Mouse (Mus musculus) intestine, embryonic 16.5 days (tissue): ENCODE measurements at regions not wholly inside any gene's neighbourhood (a gene's known extent, or its start where the extent isn't known, plus 50 kb on each side); places are given as distances from the start of the nearest gene placed in this dataset.

Experiments
- ATAC-seq: fragments of 200-750 bp; cut with Nextera tagmentation; 2 replicates; pipeline ENCODE4 v1.8.0; 2017; ENCODE audit warnings: moderate TSS enrichment, moderate library complexity
- H3K27ac ChIP-seq: fragments of 300-500 bp; sonication (generic); 2 replicates; pipeline ENCODE4 v1.5.1; 2014; ENCODE audit warnings: mild to moderate bottlenecking, low read length
- H3K27me3 ChIP-seq: fragments of 300-500 bp; sonication (generic); replicated peaks from 2 replicates; pipeline ENCODE4 v1.6.1; 2014; ENCODE audit warnings: low read length, control low read depth, mixed read lengths; ENCODE audit not compliant: control insufficient read depth, insufficient read depth
- H3K36me3 ChIP-seq: fragments of 300-500 bp; sonication (generic); 2 replicates; pipeline ENCODE4 v1.6.1; 2014; ENCODE audit warnings: low read length, control low read depth; ENCODE audit not compliant: control insufficient read depth, insufficient read depth
- H3K4me1 ChIP-seq: fragments of 300-500 bp; sonication (generic); 2 replicates; pipeline ENCODE4 v1.6.1; 2014; ENCODE audit warnings: low read length, control low read depth, mixed read lengths; ENCODE audit not compliant: control insufficient read depth, insufficient read depth
- H3K4me2 ChIP-seq: fragments of 300-500 bp; sonication (generic); 2 replicates; pipeline ENCODE4 v1.6.1; 2014; ENCODE audit warnings: low read depth, low read length, control low read depth
- H3K4me3 ChIP-seq: fragments of 300-500 bp; sonication (generic); 2 replicates; pipeline ENCODE4 v1.5.1; 2014; ENCODE audit warnings: mild to moderate bottlenecking, low read length
- H3K9ac ChIP-seq: fragments of 300-500 bp; sonication (generic); 2 replicates; pipeline ENCODE4 v1.6.1; 2014; ENCODE audit warnings: low read depth, low read length
- H3K9me3 ChIP-seq: fragments of 300-500 bp; sonication (generic); 2 replicates; pipeline ENCODE4 v1.6.1; 2016; ENCODE audit warnings: low read length, control low read depth; ENCODE audit not compliant: control insufficient read depth
- WGBS: fragments of 180-500 bp; shearing (Covaris S2); extraction: QIAGEN DNeasy Blood & Tissue Kit; methylation state at CpG from one replicate; pipeline ENCODE4 v1.1.7; 2014; 5-methylcytosine and 5-hydroxymethylcytosine counted together

DNA sequence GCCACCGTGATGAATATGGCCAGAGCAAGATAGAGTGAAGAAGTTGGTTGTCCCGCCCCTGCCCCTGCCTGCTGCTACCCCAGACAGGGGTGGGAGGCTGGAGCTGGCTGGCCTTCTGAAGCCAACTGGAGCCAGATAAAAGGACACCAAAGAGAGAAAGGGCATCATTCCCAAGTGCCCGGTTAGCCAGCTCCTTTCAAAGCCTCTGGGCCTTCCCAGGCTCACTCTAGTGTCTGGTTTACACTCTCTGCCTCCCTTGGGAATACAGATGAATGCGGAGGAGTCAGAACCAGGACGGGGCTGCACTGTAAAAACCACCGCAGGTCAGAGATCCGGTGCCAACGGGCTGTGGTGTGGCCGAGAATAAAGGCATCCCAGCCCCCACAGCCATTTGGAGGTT lies 76.4 kb upstream of the Ankrd55 start:
- no peaks in the 10 kb centered on the region for H3K36me3 ChIP-seq
- H3K4me3 ChIP-seq, result no peak overlapping the region
- 63% methylated on average over 9 of the region's 9 CpGs for WGBS
- H3K27ac ChIP-seq, result no peak overlapping the region
- no peak overlapping the region for H3K4me2 ChIP-seq
- no peaks in the 10 kb centered on the region for H3K4me1 ChIP-seq
- no peaks in the 10 kb centered on the region for H3K9me3 ChIP-seq
- H3K27me3 ChIP-seq, result no peaks in the 10 kb centered on the region
- H3K9ac ChIP-seq, result no peak overlapping the region
- ATAC-seq, result no peak

DNA sequence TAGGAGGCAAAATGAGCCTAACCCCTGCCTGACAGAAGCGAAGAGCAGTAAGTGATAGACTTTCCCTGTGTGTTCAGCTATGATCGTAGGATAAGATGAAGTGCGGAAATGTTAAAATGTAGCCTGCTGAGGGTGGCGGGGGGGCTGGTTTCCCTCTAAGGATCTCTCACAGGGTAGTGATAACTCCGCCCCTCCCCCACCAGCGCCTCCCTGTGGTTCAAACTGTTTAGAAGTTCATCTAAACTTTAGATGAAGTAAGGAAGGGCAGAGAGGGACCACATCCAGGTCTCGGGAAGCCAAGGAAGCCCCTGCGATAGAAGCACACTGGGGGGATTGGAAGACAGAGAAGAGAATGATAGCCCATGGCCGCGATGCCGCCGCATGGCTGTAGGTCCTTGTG lies 75.9 kb upstream of the Ankrd55 start:
- no peak for ATAC-seq
- Histone ChIP-seq H3K27me3 (no peaks in the 10 kb centered on the region), H3K4me2 (no peak overlapping the region), H3K27ac (no peak overlapping the region), H3K9me3 (no peaks in the 10 kb centered on the region), H3K36me3 (no peaks in the 10 kb centered on the region), H3K4me3 (no peak overlapping the region), H3K4me1 (no peaks in the 10 kb centered on the region), H3K9ac (no peak overlapping the region)
- WGBS, result 82% methylated on average over 12 of the region's 12 CpGs

DNA sequence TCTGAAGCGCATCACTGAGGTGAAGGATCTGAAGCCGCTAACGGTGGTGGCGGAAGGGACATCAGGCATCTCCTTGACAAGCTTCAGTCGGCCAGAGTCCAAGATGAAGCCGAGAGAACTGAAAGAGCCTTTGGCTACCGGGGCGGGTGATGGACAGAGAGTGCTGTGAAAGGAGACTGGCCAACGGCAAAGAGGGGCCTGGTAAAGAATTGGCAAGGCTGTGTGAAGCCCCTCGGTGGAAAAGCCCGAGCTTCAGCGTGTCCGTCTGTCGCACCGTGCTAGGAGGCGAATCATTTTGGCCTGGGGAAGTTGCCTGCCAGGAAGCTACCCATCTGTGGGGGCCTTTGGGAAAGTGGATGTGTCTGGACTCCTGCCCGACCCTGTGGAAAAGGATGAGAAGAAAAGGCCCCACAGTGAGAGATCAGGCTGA lies 74.6 kb upstream of the Ankrd55 start:
- 0 out of 2 replicates have a peak overlapping the region, but pooled peaks have one; percentile 17 for H3K9ac ChIP-seq
- no peak overlapping the region for H3K4me2 ChIP-seq
- WGBS, result 74% methylated on average over 17 of the region's 17 CpGs
- H3K27ac ChIP-seq, result no peak overlapping the region
- no peaks in the 10 kb centered on the region for H3K4me1 ChIP-seq
- H3K27me3 ChIP-seq, result no peaks in the 10 kb centered on the region
- ATAC-seq, result no peak
- H3K9me3 ChIP-seq, result no peaks in the 10 kb centered on the region
- H3K4me3 ChIP-seq, result no peak overlapping the region
- H3K36me3 ChIP-seq, result no peaks in the 10 kb centered on the region

DNA sequence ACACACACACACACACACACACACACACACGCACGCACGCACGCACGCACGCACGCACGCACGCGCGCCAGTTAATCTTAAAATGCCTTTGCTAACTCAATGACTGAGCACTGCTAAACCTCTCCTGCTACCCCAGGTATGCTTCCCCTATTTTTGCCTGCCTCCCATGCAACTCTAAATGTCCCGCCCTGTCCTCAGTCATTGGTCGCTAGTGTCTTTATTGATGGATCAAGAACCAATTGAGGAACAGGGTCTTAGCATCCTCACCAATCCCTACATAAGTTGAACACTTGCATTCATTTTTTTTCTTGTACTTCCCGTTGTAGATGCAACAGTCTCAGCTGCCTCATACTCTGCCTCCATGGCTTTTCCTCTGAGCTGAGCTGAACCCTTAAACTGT lies 72.2 kb upstream of the Ankrd55 start:
- WGBS, result 91% methylated on average over 12 of the region's 14 CpGs
- no peak overlapping the region for H3K27ac ChIP-seq
- no peak overlapping the region for H3K4me2 ChIP-seq

DNA sequence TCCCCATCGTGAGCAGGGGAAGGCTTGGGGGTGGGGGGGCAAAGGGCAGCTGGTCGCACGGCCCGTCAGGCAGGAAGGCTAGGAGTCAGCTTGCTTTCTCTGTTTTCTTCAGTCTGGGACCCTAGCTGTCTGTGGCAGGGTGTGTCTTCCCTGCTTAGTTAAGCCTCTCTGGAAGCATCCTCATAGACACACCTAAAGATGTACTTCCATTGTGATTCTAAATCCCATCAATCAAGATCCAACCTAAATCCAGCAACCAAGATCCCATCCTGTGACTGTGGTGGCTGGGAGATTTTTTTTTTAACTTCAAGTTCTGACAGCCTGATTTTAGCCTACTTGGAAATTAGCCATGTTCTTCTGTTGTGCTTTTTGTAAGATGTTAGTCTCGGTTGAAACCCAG lies 69.9 kb upstream of the Ankrd55 start:
- no peaks in the 10 kb centered on the region for H3K9me3 ChIP-seq
- H3K4me2 ChIP-seq, result no peak overlapping the region
- WGBS, result 59% methylated on average over 5 of the region's 5 CpGs
- no peaks in the 10 kb centered on the region for H3K27me3 ChIP-seq
- H3K36me3 ChIP-seq, result no peaks in the 10 kb centered on the region
- no peak overlapping the region for H3K9ac ChIP-seq
- H3K27ac ChIP-seq, result no peak overlapping the region
- ATAC-seq, result no peak
- no peaks in the 10 kb centered on the region for H3K4me1 ChIP-seq
- H3K4me3 ChIP-seq, result no peak overlapping the region

More for the DNA sequence above, 72.2 kb upstream of the Ankrd55 start:
- Histone ChIP-seq H3K9me3 (no peaks in the 10 kb centered on the region), H3K4me3 (no peak overlapping the region), H3K36me3 (no peaks in the 10 kb centered on the region), H3K4me1 (no peaks in the 10 kb centered on the region), H3K9ac (no peak overlapping the region), H3K27me3 (no peaks in the 10 kb centered on the region)
- no peak for ATAC-seq

DNA sequence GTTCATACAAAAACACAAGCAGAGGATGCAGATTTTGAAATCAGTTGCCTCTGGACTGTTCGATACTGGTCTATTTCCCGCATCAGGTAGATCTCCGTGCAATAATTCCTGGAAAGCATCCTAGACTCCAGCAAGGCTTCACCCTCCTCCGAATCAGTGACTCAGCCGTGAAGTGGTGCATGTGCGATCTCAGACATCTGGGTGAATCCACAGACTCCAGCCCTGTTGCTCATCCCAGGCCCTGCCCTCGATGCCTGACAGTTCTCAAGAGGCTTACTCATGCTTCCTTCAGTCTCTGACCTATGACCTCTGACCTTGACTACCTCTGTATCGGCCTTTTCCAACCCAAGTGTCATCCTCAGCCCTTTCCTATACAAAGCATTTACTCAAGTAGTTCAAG lies 68.1 kb upstream of the Ankrd55 start:
- Histone ChIP-seq H3K9ac (no peak overlapping the region), H3K27ac (no peak overlapping the region), H3K4me3 (no peak overlapping the region), H3K4me2 (no peak overlapping the region), H3K4me1 (no peaks in the 10 kb centered on the region), H3K36me3 (no peaks in the 10 kb centered on the region), H3K27me3 (no peaks in the 10 kb centered on the region), H3K9me3 (peaks cover 4% of the 10 kb centered on the region; the same call in 1 of the 2 replicates)
- WGBS, result 82% methylated on average over 8 of the region's 8 CpGs
- ATAC-seq, result no peak

DNA sequence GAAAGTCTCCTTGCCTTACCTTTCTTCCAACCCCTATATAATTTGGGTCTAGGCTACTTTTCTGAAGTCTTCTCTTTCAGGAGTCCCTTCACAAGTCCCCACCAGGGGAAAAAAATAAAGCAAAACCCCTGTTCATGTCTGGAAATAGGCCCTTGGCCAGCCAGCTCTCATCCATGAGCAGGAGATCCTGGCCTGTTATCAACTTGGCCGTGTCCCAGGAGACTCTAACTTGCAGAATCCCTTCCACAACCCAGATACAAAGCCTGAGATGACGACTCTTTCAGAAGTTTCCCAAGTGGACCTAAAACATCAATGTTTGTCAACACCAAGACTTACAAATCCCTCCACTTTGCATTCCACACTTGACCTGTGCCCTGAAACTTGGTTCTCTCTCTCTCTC lies 64.6 kb upstream of the Ankrd55 start:
- no peak overlapping the region for H3K27ac ChIP-seq
- no peaks in the 10 kb centered on the region for H3K36me3 ChIP-seq
- H3K27me3 ChIP-seq, result no peaks in the 10 kb centered on the region
- no peak for ATAC-seq
- H3K9ac ChIP-seq, result no peak overlapping the region
- no peak overlapping the region for H3K4me2 ChIP-seq
- 65% methylated on average over 2 of the region's 2 CpGs for WGBS
- H3K9me3 ChIP-seq, result peaks cover 4% of the 10 kb centered on the region; the same call in 1 of the 2 replicates
- H3K4me3 ChIP-seq, result no peak overlapping the region
- peaks cover 4% of the 10 kb centered on the region; the same call in 1 of the 2 replicates for H3K4me1 ChIP-seq

DNA sequence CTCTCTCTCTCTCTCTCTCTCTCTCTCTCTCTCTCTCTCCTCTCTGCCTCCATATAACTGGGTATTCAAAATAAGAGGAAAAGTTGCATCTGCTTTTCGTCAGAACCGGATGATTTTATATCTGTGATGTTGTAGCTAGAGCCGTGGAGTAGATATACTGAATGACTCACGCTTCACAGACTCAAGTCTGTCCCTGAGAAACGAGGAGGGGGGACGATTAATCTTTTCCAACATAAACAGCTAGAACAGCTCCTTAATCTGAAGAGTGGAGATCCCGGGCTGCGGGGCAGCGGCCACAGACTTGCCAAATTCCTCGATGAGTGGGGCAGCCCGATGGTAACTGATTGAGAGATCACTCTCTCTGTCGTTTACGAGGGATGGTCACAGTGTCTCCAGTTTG lies 60.5 kb upstream of the Ankrd55 start:
- no peak overlapping the region for H3K9ac ChIP-seq
- peak overlapping the region; percentile 49 for H3K27ac ChIP-seq
- H3K4me3 ChIP-seq, result no peak overlapping the region
- H3K4me1 ChIP-seq, result peaks cover 4% of the 10 kb centered on the region; the same call in 1 of the 2 replicates
- WGBS, result 46% methylated on average over 13 of the region's 13 CpGs
- H3K9me3 ChIP-seq, result peaks cover 4% of the 10 kb centered on the region; the same call in 1 of the 2 replicates
- H3K36me3 ChIP-seq, result no peaks in the 10 kb centered on the region
- ATAC-seq, result peak; percentile 81
- no peaks in the 10 kb centered on the region for H3K27me3 ChIP-seq
- no peak overlapping the region for H3K4me2 ChIP-seq

DNA sequence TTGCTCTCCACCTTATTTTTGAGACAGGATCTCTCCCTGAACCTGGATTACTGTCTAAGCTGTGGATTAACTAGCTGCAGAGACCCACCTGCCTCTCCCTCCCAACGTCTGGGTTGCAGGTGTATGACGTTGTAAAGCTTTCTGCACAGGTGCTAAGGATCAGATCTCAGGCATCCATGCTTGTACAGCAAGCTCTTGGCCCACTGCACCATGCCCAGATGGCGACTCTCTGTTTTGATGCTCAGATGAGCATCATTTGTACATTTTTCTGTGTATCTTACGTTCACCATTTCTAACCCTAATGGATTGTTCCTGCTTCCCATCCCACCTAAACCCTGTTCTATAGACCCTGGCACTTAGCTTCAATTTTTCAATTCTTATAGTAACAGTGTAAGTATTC lies 59.4 kb upstream of the Ankrd55 start:
- H3K9ac ChIP-seq, result no peak overlapping the region

DNA sequence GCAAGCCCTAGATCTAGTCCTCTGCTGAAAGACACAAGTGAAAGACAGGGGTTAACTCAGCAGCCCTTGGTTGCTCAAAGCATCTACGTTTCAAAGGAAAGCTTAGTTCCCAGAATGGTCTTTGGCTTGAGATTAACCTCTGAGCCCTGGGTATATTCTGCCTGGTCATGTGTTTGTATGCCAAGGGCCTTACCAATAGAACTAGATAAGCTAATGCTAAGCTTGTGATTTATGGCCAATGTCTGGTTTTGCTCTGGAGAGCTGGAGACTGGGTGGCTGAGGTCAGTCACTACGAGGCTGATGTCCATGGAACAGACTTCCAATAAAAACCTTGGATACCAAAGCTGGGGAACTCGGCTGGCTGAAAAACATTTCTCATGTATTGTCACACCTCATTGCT lies 58.1 kb upstream of the Ankrd55 start:
- Histone ChIP-seq H3K36me3 (no peaks in the 10 kb centered on the region), H3K4me2 (no peak overlapping the region), H3K9ac (no peak overlapping the region), H3K9me3 (no peaks in the 10 kb centered on the region), H3K27me3 (no peaks in the 10 kb centered on the region), H3K4me3 (no peak overlapping the region), H3K27ac (no peak overlapping the region), H3K4me1 (peaks cover 4% of the 10 kb centered on the region; the same call in 1 of the 2 replicates)
- 0 out of 2 replicates have a peak, but pooled peaks have one; percentile 56 for ATAC-seq
- 47% methylated on average over 3 of the region's 3 CpGs for WGBS

More for the DNA sequence above, 59.4 kb upstream of the Ankrd55 start:
- no peaks in the 10 kb centered on the region for H3K27me3 ChIP-seq
- no peak overlapping the region for H3K27ac ChIP-seq
- ATAC-seq, result no peak
- peaks cover 4% of the 10 kb centered on the region; the same call in 1 of the 2 replicates for H3K9me3 ChIP-seq
- WGBS, result 72% methylated on average over 4 of the region's 4 CpGs
- H3K4me2 ChIP-seq, result no peak overlapping the region
- H3K4me3 ChIP-seq, result no peak overlapping the region
- H3K36me3 ChIP-seq, result no peaks in the 10 kb centered on the region
- H3K4me1 ChIP-seq, result peaks cover 4% of the 10 kb centered on the region; the same call in 1 of the 2 replicates
